Mouse (Mus musculus): ENCODE results near the gene Dna2. TPM values are rescaled to one million over a fixed set of nuclear protein-coding genes. Genes with fewer than 3 reads are reported as not detected.
A peak's percentile ranks its signal among the peaks of the same experiment; 100 is the strongest.

Dna2 gene
- polyA plus RNA-seq, 1 experiment from 2014 or later: 6.6 TPM

DNA sequence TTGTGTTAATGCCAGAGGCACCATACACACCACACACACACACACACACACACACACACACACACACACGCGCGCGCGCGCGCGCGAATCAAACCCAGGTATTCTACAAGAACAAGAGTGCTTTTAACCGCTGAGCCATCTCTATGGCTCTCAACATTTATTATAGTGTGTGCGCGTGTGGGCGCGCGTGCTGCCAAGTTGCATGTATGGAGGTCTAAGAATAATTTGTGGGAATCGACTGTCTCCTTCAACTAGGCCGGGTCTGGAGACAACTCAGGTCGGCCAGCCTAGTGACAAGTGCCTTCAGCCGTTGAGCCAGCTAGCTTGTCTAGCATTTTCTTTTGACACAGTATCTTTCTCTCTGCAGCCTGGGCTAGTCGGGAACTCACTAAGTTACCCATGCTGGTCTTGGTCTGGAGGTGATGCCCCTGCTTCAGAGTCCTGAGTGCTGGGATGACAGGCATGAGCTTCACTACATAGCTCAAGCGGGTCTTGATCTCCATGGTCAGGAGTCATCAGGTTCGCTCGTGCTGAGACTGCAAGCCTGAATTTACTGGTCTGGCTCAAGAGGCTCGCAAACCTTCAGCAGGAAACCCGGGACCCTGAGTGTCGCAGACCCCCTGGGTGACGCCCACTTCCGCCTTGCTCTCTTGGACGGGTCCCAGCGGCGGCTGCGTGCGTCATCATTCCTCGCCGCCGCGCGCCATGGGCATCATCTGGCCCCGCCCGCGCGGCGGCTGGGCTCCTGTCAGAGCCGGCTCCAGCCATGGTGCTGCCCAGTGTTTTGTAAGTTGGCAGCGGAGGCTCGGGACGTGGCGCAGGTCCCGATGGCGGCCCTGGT lies 26.7 kb upstream of the Dna2 start, which contains the start of gene Slc25a16:
Gene Slc25a16 (plus strand): TSS at position 709 of the 841 bp plus-strand sequence.
- H3K27ac ChIP-seq (ENCODE audit: low read length): peak within 1 kb of the TSS; percentile 65
- H3K4me3 ChIP-seq (replicated peaks; ENCODE audit: low read length): peak within 1 kb of the TSS; percentile 85
- H3K9me3 ChIP-seq (ENCODE audit: control insufficient read depth, low read length): no peaks in the 10 kb centered on the region
- H3K4me1 ChIP-seq (replicated peaks; ENCODE audit: control insufficient read depth, insufficient read depth, low read length): peaks cover 21% of the 10 kb centered on the region
- peak within 1 kb of the TSS; percentile 85 for H3K9ac ChIP-seq (replicated peaks; ENCODE audit: low read depth, low read length)
- peak; percentile 97 for ATAC-seq
- no peaks in the 10 kb centered on the region for H3K36me3 ChIP-seq (ENCODE audit: control insufficient read depth, insufficient read depth)
- 5% methylated on average over 50 of the region's 50 CpGs for WGBS
- H3K27me3 ChIP-seq (replicated peaks; ENCODE audit: control insufficient read depth, insufficient read depth, low read length): no peaks in the 10 kb centered on the region
- H3K4me2 ChIP-seq (ENCODE audit: low read length): peak within 1 kb of the TSS; percentile 87

DNA sequence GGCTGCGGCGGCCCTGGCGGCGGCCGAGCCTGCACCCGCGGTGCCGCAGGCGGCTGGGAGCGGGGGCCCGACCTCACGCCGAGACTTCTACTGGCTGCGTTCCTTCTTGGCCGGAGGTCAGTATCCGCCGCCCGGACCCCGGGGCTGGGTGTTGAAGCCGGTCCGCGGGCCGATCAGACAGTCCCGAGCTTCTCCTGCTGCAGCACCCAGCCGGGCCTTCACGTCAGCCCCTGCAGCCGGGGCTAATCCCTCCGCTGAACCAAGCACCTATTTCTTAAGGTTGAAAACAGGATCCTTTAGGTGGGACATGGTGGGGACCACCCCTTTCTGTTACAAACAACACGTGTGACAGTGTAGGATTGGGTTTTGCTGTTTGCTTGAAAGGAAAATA lies 26.1 kb upstream of the Dna2 start:
- no peaks in the 10 kb centered on the region for H3K36me3 ChIP-seq (ENCODE audit: control insufficient read depth, insufficient read depth)
- H3K4me1 ChIP-seq (replicated peaks; ENCODE audit: control insufficient read depth, insufficient read depth, low read length): peaks cover 21% of the 10 kb centered on the region
- peak overlapping the region; percentile 85 for H3K9ac ChIP-seq (replicated peaks; ENCODE audit: low read depth, low read length)
- peak; percentile 68 for ATAC-seq
- peak overlapping the region; percentile 68 for H3K4me2 ChIP-seq (ENCODE audit: low read length)
- no peaks in the 10 kb centered on the region for H3K9me3 ChIP-seq (ENCODE audit: control insufficient read depth, low read length)
- no peaks in the 10 kb centered on the region for H3K27me3 ChIP-seq (replicated peaks; ENCODE audit: control insufficient read depth, insufficient read depth, low read length)
- H3K4me3 ChIP-seq (replicated peaks; ENCODE audit: low read length): peak overlapping the region; percentile 85
- under 1% methylated on average over 29 of the region's 29 CpGs for WGBS
- peak overlapping the region; percentile 65 for H3K27ac ChIP-seq (ENCODE audit: low read length)

DNA sequence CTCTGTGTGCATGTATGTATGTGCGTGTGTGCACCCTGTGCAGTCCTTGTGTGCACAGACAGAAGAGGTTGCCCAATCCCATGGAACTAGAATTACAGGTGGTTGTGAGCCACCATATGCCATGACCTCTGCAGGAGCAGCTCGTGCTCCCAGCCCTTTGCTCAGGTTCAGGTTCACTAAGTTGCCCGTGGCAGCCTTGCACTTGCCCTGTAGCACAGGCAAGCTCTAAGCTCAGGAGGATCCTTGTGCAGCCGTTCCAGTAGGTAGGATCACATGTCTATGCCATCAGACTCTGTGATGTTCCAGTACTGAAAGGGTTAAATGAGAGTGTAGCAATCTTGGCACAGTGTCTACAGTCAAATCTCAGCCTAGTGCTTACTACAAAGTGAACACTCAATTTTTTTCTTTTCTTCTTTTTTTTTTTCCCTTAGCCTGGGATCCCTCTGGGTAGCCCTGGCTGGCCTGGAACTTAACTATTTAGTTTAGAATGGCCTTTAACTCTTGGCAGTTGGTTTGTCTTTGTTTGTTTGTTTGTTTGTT lies 22.7 kb upstream of the Dna2 start:
- no peak for ATAC-seq
- no peak overlapping the region for H3K9ac ChIP-seq (replicated peaks; ENCODE audit: low read depth, low read length)
- no peak overlapping the region for H3K27ac ChIP-seq (ENCODE audit: low read length)
- WGBS: 88% methylated on average over 4 of the region's 4 CpGs
- H3K36me3 ChIP-seq (ENCODE audit: control insufficient read depth, insufficient read depth): peaks cover 9% of the 10 kb centered on the region; the same call in 1 of the 2 replicates
- no peaks in the 10 kb centered on the region for H3K9me3 ChIP-seq (ENCODE audit: control insufficient read depth, low read length)
- H3K4me2 ChIP-seq (ENCODE audit: low read length): no peak overlapping the region
- H3K4me1 ChIP-seq (replicated peaks; ENCODE audit: control insufficient read depth, insufficient read depth, low read length): peaks cover 21% of the 10 kb centered on the region
- no peak overlapping the region for H3K4me3 ChIP-seq (replicated peaks; ENCODE audit: low read length)
- no peaks in the 10 kb centered on the region for H3K27me3 ChIP-seq (replicated peaks; ENCODE audit: control insufficient read depth, insufficient read depth, low read length)

DNA sequence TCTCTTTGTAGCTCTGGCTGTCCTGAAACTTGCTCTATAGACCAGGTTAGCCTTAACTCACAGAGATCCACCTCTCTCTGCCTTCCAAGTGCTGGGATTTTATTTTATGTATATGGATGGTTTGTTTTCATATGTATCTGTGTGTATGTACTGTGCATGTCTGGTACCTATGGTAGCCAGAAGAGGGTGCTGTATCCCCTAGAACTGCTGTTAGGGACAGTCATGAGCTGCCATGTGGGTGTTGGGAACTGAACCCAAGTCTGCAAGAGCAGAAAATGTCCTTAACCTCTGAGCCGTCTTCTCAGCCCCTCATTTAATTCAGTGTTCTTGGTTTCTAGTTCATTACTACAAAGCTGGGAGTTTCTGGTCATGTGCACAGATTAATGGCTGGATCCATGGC lies 14.4 kb upstream of the Dna2 start:
- Histone ChIP-seq H3K4me2 (ENCODE audit: low read length) (no peak overlapping the region), H3K4me1 (replicated peaks; ENCODE audit: control insufficient read depth, insufficient read depth, low read length) (no peaks in the 10 kb centered on the region), H3K27ac (ENCODE audit: low read length) (no peak overlapping the region), H3K27me3 (replicated peaks; ENCODE audit: control insufficient read depth, insufficient read depth, low read length) (no peaks in the 10 kb centered on the region), H3K9ac (replicated peaks; ENCODE audit: low read depth, low read length) (no peak overlapping the region), H3K36me3 (ENCODE audit: control insufficient read depth, insufficient read depth) (peaks cover 19% of the 10 kb centered on the region), H3K4me3 (replicated peaks; ENCODE audit: low read length) (no peak overlapping the region), H3K9me3 (ENCODE audit: control insufficient read depth, low read length) (no peaks in the 10 kb centered on the region)
- 97% methylated on average over 1 of the region's 1 CpGs for WGBS
- no peak for ATAC-seq

DNA sequence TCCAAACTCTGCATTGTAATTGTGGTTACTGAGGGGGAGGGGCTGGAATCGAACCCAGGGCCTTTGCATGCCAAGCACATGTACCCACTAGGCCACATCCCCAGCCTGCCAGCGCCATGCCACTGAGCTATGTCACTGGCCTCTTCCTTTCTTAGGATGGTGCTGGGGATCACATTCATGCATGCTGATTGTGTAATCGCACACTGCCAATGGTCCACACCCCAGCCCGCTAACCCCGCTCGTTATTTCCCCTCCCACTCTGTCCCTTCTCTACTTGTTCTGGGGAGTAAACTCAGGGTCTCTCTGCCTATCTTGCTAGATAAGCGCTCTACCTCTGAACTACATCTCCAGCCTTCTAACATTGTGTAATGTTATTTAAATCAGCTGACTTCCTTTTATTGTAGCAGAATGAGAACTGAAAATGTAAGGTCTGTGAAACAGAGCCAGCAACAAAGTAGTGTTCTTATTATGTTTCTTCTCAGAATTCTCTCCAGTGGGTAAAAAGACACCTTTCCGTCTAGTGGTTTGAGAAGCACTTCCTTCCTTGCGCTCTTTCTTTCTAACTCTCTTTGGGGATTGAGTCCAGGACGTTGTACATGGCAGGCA lies 1.7 kb upstream of the Dna2 start:
- no peaks in the 10 kb centered on the region for H3K9me3 ChIP-seq (ENCODE audit: control insufficient read depth, low read length)
- no peak overlapping the region for H3K4me2 ChIP-seq (ENCODE audit: low read length)
- no peak overlapping the region for H3K4me3 ChIP-seq (replicated peaks; ENCODE audit: low read length)
- ATAC-seq: no peak
- H3K4me1 ChIP-seq (replicated peaks; ENCODE audit: control insufficient read depth, insufficient read depth, low read length): peaks cover 5% of the 10 kb centered on the region; the same call in 1 of the 2 replicates
- H3K36me3 ChIP-seq (ENCODE audit: control insufficient read depth, insufficient read depth): peaks cover 6% of the 10 kb centered on the region
- 83% methylated on average over 10 of the region's 10 CpGs for WGBS
- H3K27ac ChIP-seq (ENCODE audit: low read length): no peak overlapping the region
- H3K27me3 ChIP-seq (replicated peaks; ENCODE audit: control insufficient read depth, insufficient read depth, low read length): no peaks in the 10 kb centered on the region
- H3K9ac ChIP-seq (replicated peaks; ENCODE audit: low read depth, low read length): no peak overlapping the region

DNA sequence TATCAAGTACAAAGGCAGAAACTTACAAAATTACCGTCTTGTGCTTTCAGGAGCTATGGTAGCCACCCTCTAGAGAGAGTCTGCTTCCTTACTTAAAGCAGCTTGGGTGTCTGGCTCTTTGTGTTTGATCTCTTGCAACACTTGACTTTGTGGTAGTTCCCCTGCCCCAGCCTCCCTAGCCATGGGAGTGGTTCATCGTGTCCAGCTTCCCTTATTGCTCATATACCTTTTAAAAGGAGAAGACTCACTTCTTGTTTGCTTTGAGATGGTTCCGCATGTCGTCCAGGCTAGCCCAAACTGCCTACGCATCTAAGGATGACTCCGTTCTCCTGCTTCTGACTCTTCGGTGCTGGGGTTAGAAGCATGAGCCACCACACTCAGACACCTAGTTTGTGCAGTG lies 1.7 kb downstream of the Dna2 start:
- Histone ChIP-seq H3K9ac (replicated peaks; ENCODE audit: low read depth, low read length) (no peak overlapping the region), H3K36me3 (ENCODE audit: control insufficient read depth, insufficient read depth) (peaks cover under 1% of the 10 kb centered on the region), H3K4me1 (replicated peaks; ENCODE audit: control insufficient read depth, insufficient read depth, low read length) (peaks cover 5% of the 10 kb centered on the region; the same call in 1 of the 2 replicates), H3K27me3 (replicated peaks; ENCODE audit: control insufficient read depth, insufficient read depth, low read length) (no peaks in the 10 kb centered on the region), H3K4me3 (replicated peaks; ENCODE audit: low read length) (no peak overlapping the region), H3K9me3 (ENCODE audit: control insufficient read depth, low read length) (no peaks in the 10 kb centered on the region), H3K27ac (ENCODE audit: low read length) (no peak overlapping the region), H3K4me2 (ENCODE audit: low read length) (no peak overlapping the region)
- WGBS: 98% methylated on average over 7 of the region's 7 CpGs
- no peak for ATAC-seq

DNA sequence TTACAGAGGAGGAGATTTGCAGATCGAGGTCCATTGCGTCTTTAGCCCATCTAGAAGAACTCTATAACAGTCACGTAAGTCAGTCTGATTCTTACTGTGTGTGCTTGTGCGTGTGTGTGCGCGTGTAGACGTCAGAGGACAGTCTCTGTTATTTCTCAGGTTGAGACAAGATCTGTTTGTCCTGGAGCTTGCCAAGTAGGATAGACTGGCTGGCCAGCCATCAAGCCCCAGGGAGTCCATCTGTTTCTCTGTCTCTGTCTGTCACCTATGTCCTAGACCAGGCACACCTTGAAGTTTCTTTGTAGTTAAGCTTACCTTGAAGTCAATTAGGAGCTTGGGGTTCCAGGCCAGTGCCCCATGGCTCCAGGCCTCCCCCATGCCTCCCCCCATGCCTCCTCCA lies 17.1 kb downstream of the Dna2 start:
- Histone ChIP-seq H3K9ac (replicated peaks; ENCODE audit: low read depth, low read length) (no peak overlapping the region), H3K27me3 (replicated peaks; ENCODE audit: control insufficient read depth, insufficient read depth, low read length) (no peaks in the 10 kb centered on the region), H3K9me3 (ENCODE audit: control insufficient read depth, low read length) (no peaks in the 10 kb centered on the region), H3K4me1 (replicated peaks; ENCODE audit: control insufficient read depth, insufficient read depth, low read length) (no peaks in the 10 kb centered on the region), H3K36me3 (ENCODE audit: control insufficient read depth, insufficient read depth) (peaks cover 10% of the 10 kb centered on the region), H3K4me2 (ENCODE audit: low read length) (no peak overlapping the region), H3K4me3 (replicated peaks; ENCODE audit: low read length) (no peak overlapping the region), H3K27ac (ENCODE audit: low read length) (no peak overlapping the region)
- 95% methylated on average over 7 of the region's 7 CpGs for WGBS
- ATAC-seq: no peak

DNA sequence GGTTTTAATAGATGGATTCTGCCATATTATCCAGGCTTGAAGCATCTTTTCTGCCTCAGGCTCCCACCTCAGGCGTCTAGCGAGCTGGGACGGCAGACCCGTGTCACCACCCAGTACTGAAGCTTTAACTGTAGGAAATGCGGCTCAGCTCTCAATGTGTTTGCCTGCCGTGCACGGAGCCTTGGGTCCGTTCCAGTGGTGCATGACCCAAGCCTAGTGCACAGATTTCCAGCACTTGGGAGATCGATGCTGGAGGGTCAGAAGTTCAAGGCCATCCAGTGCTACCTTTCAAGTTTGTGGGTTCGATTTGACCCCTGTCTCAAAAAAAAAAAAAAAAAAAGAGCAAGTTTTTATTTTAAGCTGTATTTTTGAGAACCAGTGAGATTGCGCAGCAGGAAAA lies 19.0 kb downstream of the Dna2 start:
- peaks cover 7% of the 10 kb centered on the region for H3K36me3 ChIP-seq (ENCODE audit: control insufficient read depth, insufficient read depth)
- H3K27ac ChIP-seq (ENCODE audit: low read length): no peak overlapping the region
- H3K27me3 ChIP-seq (replicated peaks; ENCODE audit: control insufficient read depth, insufficient read depth, low read length): no peaks in the 10 kb centered on the region
- ATAC-seq: no peak
- H3K9me3 ChIP-seq (ENCODE audit: control insufficient read depth, low read length): no peaks in the 10 kb centered on the region
- WGBS: 96% methylated on average over 11 of the region's 11 CpGs
- H3K4me2 ChIP-seq (ENCODE audit: low read length): no peak overlapping the region
- no peaks in the 10 kb centered on the region for H3K4me1 ChIP-seq (replicated peaks; ENCODE audit: control insufficient read depth, insufficient read depth, low read length)
- no peak overlapping the region for H3K4me3 ChIP-seq (replicated peaks; ENCODE audit: low read length)
- no peak overlapping the region for H3K9ac ChIP-seq (replicated peaks; ENCODE audit: low read depth, low read length)

DNA sequence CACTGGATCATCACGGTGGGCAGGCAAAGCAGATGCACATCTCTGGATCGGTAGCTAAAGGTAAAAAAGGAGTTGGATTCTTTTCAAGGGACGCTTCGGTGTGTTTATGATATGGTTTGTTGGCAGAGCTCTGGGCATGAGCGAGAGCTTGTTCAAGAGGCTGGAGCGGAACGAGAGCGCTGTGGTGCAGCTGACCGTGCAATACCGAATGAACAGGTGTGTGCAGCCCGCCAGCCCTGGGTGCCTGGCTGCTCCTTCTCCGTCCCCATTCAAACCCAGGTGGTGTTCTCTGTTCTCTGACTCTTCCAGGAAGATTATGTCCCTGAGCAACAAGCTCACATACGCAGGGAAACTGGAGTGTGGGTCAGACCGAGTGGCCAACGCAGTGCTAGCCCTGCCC lies 19.5 kb downstream of the Dna2 start:
- Histone ChIP-seq H3K4me1 (replicated peaks; ENCODE audit: control insufficient read depth, insufficient read depth, low read length) (no peaks in the 10 kb centered on the region), H3K36me3 (ENCODE audit: control insufficient read depth, insufficient read depth) (peaks cover 7% of the 10 kb centered on the region), H3K9ac (replicated peaks; ENCODE audit: low read depth, low read length) (no peak overlapping the region)

More for the DNA sequence above, 19.5 kb downstream of the Dna2 start:
- no peak overlapping the region for H3K4me2 ChIP-seq (ENCODE audit: low read length)
- H3K9me3 ChIP-seq (ENCODE audit: control insufficient read depth, low read length): no peaks in the 10 kb centered on the region
- no peak overlapping the region for H3K27ac ChIP-seq (ENCODE audit: low read length)
- H3K4me3 ChIP-seq (replicated peaks; ENCODE audit: low read length): no peak overlapping the region
- no peak for ATAC-seq
- 94% methylated on average over 15 of the region's 15 CpGs for WGBS
- H3K27me3 ChIP-seq (replicated peaks; ENCODE audit: control insufficient read depth, insufficient read depth, low read length): no peaks in the 10 kb centered on the region

All from forebrain, embryonic 16.5 days (tissue).